19 mouse cellular contexts compared by ENCODE assay signal in the genomic region with DNA sequence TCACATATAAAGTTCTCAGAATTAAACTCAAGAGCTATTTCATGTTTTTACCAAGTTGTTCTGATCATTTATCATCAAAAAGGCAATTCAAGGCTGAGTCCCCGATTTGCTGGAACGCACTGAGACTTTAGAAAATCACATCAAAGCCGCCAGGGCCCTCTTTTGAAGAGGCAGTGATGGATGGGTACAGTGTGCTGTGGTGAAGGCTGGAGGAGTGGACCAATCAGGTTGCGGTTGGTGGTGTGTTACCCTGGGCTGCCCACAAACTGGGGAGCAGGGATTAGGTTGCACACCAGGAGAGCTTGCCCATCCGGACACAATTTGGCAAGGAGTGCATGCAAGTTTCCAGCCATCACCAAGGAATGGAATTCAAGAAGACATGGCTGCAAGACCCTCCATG.
A peak's percentile ranks its signal among the peaks of the same experiment; 100 is the strongest.
DNase-seq lines count a peak whose midpoint lies in the region; ATAC-seq lines count a peak whose summit lies in the region.
"Had no signal": no experiment of that assay in that cellular context is flagged by ENCODE, and none has a peak within 500 bp of the region (broad histone marks: within the 10 kb centered on the region; RNA-seq: fewer than 3 reads in every experiment).

No protein-coding gene starts in this region.

- H3K27ac ChIP-seq in heart, embryonic 10.5 days = no peak overlapping the region
- no peak overlapping the region for H3K27ac ChIP-seq in kidney, embryonic 15.5 days
- H3K27ac ChIP-seq: forebrain, embryonic 12.5 days; heart, embryonic 13.5 days; hindbrain, embryonic 12.5 days had no signal

- no peaks in the 10 kb centered on the region for H3K4me1 ChIP-seq in heart, embryonic 10.5 days
- 0 out of 2 replicates have a peak, but pooled peaks cover 3% of the 10 kb centered on the region for H3K4me1 ChIP-seq in kidney, embryonic 15.5 days
- H3K4me1 ChIP-seq: forebrain, embryonic 12.5 days had no signal

- no peaks in the 10 kb centered on the region for H3K27me3 ChIP-seq in heart, embryonic 10.5 days (ENCODE audit: insufficient read depth, poor library complexity, severe bottlenecking)
- H3K27me3 ChIP-seq in kidney, embryonic 15.5 days = no peaks in the 10 kb centered on the region
- H3K27me3 ChIP-seq: forebrain, embryonic 12.5 days; heart, embryonic 13.5 days; hindbrain, embryonic 12.5 days had no signal

- no peak overlapping the region for H3K9ac ChIP-seq in kidney, embryonic 15.5 days
- H3K9ac ChIP-seq: forebrain, embryonic 12.5 days; heart, embryonic 13.5 days; hindbrain, embryonic 12.5 days had no signal

- H3K4me2 ChIP-seq in kidney, embryonic 15.5 days = no peak overlapping the region
- H3K4me2 ChIP-seq: forebrain, embryonic 12.5 days; heart, embryonic 13.5 days; hindbrain, embryonic 12.5 days had no signal

- no peak for ATAC-seq in kidney, embryonic 15.5 days (replicated peaks; ENCODE audit: low FRiP score)
- ATAC-seq: forebrain, embryonic 16.5 days; hindbrain, embryonic 16.5 days; inflammation-experienced regulatory T-cells, adult 6 months; intestine, postnatal 0 days had no signal

- peak; percentile 76 for DNase-seq in heart, adult 11 months
- DNase-seq in heart, postnatal 4 days = no peak
- peak; percentile 25 to 31 for DNase-seq in adrenal gland, adult 18-20 months (ENCODE audit: low spot score in 2 of 2)
- peak; percentile 84 for DNase-seq in adrenal gland, postnatal 14 days
- peak; percentile 5 for DNase-seq in brain, adult 2 months (ENCODE audit: low read depth, low spot score)
- DNase-seq in heart, embryonic 10.5 days (ENCODE audit: low spot score) = no peak
- DNase-seq in left cerebral cortex, adult 11 months (ENCODE audit: low spot score) = no peak
- DNase-seq: cerebellum, adult 18-20 months; cerebellum, postnatal 10 days; gastrocnemius, postnatal 14 days; heart, postnatal 36 days had no signal

- 75% methylated on average over 5 of the region's 5 CpGs for WGBS in heart, embryonic 10.5 days
- 77% methylated on average over 5 of the region's 5 CpGs for WGBS in kidney, embryonic 15.5 days

- H3K36me3 ChIP-seq in heart, embryonic 10.5 days = no peaks in the 10 kb centered on the region
- no peaks in the 10 kb centered on the region for H3K36me3 ChIP-seq in kidney, embryonic 15.5 days
- H3K36me3 ChIP-seq: forebrain, embryonic 12.5 days; heart, embryonic 13.5 days; hindbrain, embryonic 12.5 days had no signal

- H3K4me3 ChIP-seq in heart, embryonic 10.5 days = no peak overlapping the region
- H3K4me3 ChIP-seq in kidney, embryonic 15.5 days (replicated peaks) = no peak overlapping the region
- H3K4me3 ChIP-seq: forebrain, embryonic 12.5 days; heart, embryonic 13.5 days; hindbrain, embryonic 12.5 days had no signal

- H3K9me3 ChIP-seq in heart, embryonic 10.5 days = no peaks in the 10 kb centered on the region
- no peaks in the 10 kb centered on the region for H3K9me3 ChIP-seq in kidney, embryonic 15.5 days (replicated peaks)
- H3K9me3 ChIP-seq: forebrain, embryonic 12.5 days; heart, embryonic 13.5 days; hindbrain, embryonic 12.5 days had no signal

Comparison
In these comparisons a context has a peak if more than half of its experiments do, and no peak if none do; other contexts are left out.
1. DNase-seq: peak in heart, adult 11 months (single experiment), adrenal gland, adult 18-20 months (2 of 2), adrenal gland, postnatal 14 days (single experiment) and brain, adult 2 months (single experiment); none in heart, postnatal 4 days (single experiment), heart, embryonic 10.5 days (single experiment) and left cerebral cortex, adult 11 months (single experiment).